Mouse (Mus musculus) CH12F3 (cell line): ENCODE measurements at regions not wholly inside any gene's neighbourhood (a gene's known extent, or its start where the extent isn't known, plus 50 kb on each side); places are given as distances from the start of the nearest gene placed in this dataset.

ENCODE experiments used
- in situ Hi-C: fragments of 300-500 bp; cut with MboI; formaldehyde crosslinking; loops from 2 replicates; pipeline ENCODE4 v1.14.3; 2020; ENCODE audit warnings: low sequenced_read_pairs

- in situ Hi-C loops, result no loop called here
Observed at GRCm38 (mm10) chr2:61362606-61363005, 215.8 kb upstream of the Tank start.

- in situ Hi-C loops, result no loop called here
Observed at GRCm38 (mm10) chr2:61361394-61361793, 217.0 kb upstream of the Tank start.

GRCm38 (mm10) chr2:61354104-61354503 lies 224.3 kb upstream of the Tank start:
- in situ Hi-C loops, result no loop called here

GRCm38 (mm10) chr2:61347451-61347850 lies 230.9 kb upstream of the Tank start:
- in situ Hi-C loops, result no loop called here

GRCm38 (mm10) chr2:61346012-61346760 lies 232.2 kb upstream of the Tank start:
- in situ Hi-C loops, result no loop called here

GRCm38 (mm10) chr2:61345311-61345710 lies 233.1 kb upstream of the Tank start:
- in situ Hi-C loops, result no loop called here

GRCm38 (mm10) chr2:61344556-61345131 lies 233.7 kb upstream of the Tank start:
- in situ Hi-C loops, result no loop called here

- in situ Hi-C loops, result no loop called here
Observed at GRCm38 (mm10) chr2:61341254-61341653, 237.1 kb upstream of the Tank start.

GRCm38 (mm10) chr2:61319226-61319625 lies 259.2 kb upstream of the Tank start:
- in situ Hi-C loops, result no loop called here

- in situ Hi-C loops, result no loop called here
Observed at GRCm38 (mm10) chr2:61310405-61310804, 268.0 kb upstream of the Tank start.

- in situ Hi-C loops, result no loop called here
Observed at GRCm38 (mm10) chr2:61309219-61309618, 269.2 kb upstream of the Tank start.

- in situ Hi-C loops, result no loop called here
Observed at GRCm38 (mm10) chr2:61297135-61297534, 281.2 kb upstream of the Tank start.

- in situ Hi-C loops, result no loop called here
Observed at GRCm38 (mm10) chr2:61296606-61297005, 281.8 kb upstream of the Tank start.

GRCm38 (mm10) chr2:61295261-61295964 lies 283.0 kb upstream of the Tank start:
- in situ Hi-C loops, result no loop called here

- in situ Hi-C loops, result no loop called here
Observed at GRCm38 (mm10) chr2:61288246-61288645, 290.1 kb upstream of the Tank start.

- in situ Hi-C loops, result no loop called here
Observed at GRCm38 (mm10) chr2:61284706-61285105, 293.7 kb upstream of the Tank start.

GRCm38 (mm10) chr2:61283829-61284601 lies 294.4 kb upstream of the Tank start:
- in situ Hi-C loops, result no loop called here

GRCm38 (mm10) chr2:61272721-61273120 lies 305.7 kb upstream of the Tank start:
- in situ Hi-C loops, result no loop called here

GRCm38 (mm10) chr2:61267706-61268105 lies 304.7 kb upstream of the Rbms1 start:
- in situ Hi-C loops, result no loop called here

- in situ Hi-C loops, result no loop called here
Observed at GRCm38 (mm10) chr2:61250068-61250800, 287.2 kb upstream of the Rbms1 start.

GRCm38 (mm10) chr2:61247956-61248355 lies 285.0 kb upstream of the Rbms1 start:
- in situ Hi-C loops, result no loop called here
